Mouse (Mus musculus): ENCODE results near the gene Ganab. TPM values are rescaled to one million over a fixed set of nuclear protein-coding genes. Genes with fewer than 3 reads are reported as not detected.

Ganab gene
- polyA plus RNA-seq (2014; fragmentation: Illumina TruSeq; extraction: RNeasy Lipid Tissue Mini Kit (QIAGEN cat#74804); ENCODE audit: low read depth, low replicate concordance), result 97.8 TPM

DNA sequence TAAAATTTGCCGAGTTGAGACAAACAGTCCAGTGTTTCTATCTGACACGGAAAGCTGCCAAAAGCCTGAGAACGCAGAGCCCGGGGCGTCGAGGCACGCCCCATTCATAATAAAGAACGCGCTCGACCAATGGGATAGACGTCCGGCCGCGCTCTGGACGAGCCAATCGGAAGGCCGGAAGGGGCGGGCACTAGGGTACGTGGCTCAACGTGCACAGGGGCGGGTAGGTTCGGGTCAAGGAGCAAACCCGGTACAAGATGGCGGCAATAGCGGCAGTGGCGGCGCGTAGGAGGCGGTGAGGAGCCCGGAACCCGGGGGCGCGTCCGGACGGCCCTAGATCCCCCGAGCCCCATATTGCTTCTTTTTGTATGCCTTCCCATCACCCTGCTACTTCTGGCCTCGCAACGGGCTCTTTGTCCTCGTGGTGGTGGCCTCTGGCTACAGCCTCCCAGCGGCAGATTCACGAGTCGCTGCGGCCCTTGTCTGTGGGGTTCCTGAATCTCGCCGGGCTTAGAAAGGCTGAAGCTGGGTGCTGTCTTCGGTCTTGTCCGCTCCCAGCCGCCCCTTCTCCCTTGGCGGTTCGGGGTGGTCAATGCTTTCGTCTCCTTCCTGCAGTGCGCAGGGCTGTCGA is at the start of gene Ganab:
Ganab (plus strand) TSS at position 207 of the 631 bp plus-strand sequence.

DNA sequence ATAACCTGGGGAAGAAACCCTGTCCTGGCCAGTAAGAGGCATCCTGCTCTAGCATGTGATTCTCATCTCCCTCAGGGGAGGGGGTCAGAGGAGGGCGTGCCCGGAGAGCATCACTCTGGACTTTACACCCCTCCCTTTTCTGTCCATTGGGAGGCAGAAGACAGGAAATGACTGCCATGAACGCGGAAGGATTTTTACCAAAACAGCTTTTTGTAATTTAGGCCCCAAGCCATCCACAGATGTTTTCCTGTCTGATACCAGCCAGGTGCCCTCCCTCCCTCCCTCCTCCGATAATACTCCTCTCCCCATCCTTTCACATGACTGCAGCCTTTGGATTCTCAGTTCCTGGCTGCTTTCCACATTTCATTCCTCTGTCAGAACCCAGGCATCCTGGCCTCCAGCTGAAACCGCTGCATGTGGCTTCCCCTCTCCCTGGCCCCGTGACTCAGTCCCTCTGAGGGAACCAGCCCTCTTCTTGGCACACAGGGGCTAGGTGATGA is 47.4 kb upstream of the Ganab start, which contains the start of gene Lrrn4cl:
Lrrn4cl (plus strand) TSS at position 367 of the 500 bp plus-strand sequence.

DNA sequence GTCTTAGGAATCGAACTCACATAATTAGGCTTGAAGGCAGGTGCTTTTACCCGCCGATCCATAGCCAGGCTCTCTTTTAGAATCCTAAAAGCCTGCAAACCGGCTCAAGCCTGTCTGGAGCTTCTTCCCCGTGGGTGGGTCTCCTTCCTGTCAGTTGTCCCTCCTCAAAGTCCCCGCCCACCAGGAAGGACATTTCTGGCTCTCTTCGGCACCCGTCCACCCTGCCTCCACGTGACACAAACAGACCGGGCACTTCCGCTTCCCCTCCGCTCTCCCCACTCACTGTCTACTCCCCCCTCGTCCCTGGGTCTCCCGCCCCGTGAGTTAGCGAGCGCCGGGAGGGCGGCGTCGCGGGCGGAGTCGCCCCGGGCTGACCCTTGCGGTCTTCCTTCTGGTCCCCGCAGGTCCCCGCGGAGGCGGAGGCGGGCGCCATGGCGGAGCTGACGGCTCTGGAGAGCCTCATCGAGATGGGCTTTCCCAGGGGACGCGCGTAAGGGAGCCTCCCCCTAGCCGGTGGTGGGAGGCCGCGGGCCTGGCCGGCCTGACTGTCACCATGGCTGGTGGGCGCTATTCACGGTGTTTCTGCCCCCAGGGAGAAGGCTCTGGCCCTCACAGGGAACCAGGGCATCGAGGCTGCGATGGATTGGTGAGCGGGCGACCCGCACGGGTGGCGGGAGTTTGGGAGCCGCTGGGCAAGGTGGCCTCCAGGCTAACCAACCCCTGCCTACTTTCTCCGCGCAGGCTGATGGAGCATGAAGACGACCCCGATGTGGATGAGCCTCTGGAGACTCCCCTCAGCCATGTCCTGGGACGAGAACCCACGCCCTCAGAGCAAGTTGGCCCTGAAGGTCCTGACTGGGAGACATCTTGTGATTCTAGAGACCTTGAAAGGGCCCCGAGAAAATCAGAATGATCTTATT is 26.3 kb upstream of the Ganab start, which contains the start of gene Ubxn1:
Ubxn1 (plus strand) TSS at position 230 of the 920 bp plus-strand sequence.

DNA sequence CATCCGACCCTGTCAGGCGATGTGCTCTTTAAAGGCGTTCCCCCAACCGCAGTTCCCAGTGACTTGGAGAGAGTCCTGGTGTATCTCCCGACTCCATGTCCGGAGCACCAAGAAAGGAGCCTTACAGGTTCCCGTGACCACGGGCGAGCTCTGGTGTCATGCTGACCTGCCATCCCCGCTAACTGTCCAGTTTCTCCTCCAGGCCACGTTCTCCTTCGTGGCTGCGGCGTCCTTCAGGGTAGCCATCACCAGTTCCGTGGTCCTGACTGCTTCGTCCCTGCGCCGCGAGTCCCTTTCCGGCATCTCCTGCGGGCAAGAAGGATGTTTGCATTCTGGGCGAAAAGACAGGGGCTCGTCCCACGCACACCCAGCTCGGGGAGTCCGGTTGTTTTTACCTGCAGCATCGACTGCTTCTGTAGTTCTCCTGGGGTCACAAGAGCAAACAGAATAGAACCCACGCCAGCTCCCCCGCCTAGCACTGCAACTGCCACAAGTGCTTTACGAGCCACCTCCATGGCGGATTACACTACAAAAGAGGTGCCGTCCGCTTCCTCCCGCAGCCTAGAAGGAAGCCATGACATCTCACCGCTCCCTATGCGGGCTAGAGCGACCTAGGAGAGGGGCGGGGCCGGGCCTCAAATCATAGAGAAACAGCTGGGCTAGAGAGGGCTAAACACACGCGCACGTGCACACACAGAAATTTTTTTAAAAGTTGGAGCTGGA is 17.4 kb upstream of the Ganab start, which contains the start of gene Uqcc3:
Uqcc3 (minus strand) TSS at position 613 of the 723 bp plus-strand sequence.

DNA sequence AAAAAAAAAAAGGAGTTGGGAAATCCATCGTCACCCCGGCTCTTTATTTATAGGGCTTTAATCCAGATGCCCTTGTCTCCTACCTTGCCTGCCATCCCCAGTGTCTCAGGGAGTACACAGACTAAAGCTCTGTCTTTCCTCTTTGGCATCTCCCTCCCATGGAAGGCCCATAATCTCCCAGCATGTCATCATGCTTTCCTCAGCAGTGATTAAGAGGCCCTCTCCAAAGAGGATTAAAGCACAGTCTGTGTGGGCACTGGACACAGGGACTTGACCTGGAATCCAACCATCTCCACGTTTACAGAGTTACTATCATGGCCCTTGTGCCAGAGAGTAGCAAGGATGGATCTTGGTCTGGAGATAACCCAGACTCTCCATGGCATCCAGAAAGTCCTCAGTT is 14.3 kb upstream of the Ganab start, which contains the start of the genes Lbhd1 and Gm49403:
Lbhd1 (plus strand) TSS at position 117 of the 400 bp plus-strand sequence.
Gm49403 (plus strand) TSS at position 315 of the 400 bp plus-strand sequence.

DNA sequence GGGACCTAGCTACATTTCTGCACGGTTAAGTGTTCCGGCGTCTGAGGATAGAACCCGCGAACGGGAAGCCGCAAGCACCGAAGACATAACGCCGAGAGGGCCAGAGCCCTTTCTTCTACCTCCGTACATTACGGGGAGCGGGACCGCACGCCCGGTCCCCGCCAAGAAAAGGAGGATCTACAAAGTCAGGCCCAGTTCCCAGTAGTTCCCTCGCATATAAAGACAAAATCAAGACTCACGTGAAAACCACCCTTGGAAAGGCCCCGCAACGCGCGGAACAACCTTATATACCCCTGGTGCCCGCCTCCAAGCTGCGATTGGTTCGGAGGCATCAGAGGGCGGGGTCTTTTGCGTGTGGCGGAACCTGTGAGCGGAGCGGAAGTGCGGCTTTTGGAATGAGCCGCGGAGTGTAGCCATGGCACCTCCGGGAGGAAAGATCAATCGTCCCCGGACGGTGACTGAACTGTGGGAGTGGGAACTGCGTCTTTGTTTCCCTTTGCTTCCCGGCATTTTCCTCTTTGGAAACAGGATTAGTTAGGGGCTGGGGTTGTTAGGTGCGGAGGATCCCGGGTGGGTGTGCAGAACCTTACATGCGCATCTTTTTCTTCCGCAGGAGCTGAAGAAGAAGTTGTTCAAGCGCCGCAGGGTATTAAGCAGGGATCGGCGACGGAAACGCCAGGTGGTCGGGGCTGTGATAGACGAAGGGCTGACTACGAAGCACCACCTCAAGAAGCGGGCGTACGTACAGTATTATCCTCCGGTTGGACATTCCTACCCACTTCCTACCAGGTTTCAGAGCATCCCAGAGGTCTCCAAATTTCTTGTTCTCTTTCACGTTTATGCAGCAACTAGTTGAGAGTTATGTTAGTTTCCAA is 9.1 kb upstream of the Ganab start, which contains the start of the genes 1810009A15Rik and Gm49416:
1810009A15Rik (plus strand) TSS at position 343 of the 875 bp plus-strand sequence.
Gm49416 (plus strand) TSS at position 416 of the 875 bp plus-strand sequence.

DNA sequence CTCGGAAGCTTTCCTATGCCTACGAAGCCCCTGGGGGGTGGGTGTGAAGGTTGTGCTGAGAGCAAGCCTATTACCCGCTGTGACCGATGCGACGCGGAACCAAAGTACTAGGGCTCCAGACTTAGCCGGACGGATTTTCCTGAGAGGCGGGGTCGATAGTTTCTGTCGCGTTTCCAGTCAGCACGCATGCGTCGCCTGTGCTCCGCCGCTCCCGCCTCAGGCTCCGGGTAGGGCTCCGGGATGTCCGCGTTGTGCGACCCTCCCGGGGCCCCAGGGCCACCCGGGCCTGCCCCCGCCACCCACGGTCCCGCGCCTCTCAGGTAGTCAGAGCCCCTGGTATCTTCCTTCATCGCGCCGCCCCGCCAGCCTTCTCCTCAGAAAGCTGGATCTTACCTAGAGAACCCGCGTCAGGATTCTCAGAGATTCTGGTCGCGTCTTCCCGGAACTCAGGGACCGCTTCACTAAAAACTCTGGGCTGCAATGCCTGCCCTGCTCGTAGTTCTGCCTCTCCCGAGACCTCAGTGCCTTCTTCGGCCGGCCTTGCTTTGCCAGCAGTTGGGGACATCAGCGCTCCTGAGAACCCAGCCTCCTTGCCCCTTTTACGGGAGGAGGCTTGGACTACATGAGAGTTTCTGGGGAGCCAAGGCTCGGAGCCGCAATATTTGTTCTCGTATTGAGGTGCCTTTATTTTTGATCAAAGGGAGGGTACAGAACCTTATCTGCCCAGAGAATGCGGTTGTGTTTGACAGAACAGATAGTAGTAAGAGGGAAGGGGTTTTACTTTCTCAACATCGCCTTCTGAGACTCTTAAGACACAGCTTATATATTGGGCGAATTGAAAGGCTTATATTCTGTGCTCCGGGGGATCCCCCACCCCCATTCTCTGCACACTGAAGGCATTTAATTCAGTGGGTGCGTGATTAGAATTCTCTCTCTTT is 4.8 kb upstream of the Ganab start, which contains the start of gene Ints5:
Ints5 (plus strand) TSS at position 177 of the 938 bp plus-strand sequence.

DNA sequence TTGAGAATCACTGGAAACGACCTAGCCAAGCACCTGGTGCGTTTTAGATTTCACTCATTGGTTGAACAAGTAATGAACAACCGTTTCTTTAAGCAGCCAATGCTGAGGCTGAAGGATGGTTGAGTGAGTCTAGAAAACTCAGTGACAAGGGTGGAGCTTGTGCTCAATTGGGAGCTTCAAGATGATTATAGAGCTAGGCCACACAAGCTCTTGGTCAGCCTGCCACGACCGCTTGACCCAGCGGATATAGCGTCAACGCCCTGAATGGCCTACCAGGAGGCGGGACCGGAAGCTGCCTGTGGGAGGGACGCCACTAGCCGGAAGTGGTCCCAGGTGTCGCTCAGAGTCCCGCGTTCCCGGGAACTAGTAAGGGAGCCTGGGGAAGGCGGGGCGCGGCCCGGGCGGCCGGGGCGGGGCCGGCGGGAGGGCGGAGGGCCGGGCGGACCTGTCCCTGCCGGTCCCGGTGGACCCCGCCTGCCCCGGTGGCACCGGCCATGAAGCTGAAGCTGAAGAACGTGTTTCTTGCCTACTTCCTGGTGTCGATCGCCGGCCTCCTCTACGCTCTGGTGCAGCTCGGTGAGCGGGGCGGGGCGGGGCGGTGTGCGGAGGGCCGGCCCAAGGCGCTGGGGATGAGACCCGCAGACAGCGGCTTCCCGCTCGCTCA is 22.3 kb downstream of the Ganab start, which contains the start of gene B3gat3:
B3gat3 (plus strand) TSS at position 302 of the 664 bp plus-strand sequence.

DNA sequence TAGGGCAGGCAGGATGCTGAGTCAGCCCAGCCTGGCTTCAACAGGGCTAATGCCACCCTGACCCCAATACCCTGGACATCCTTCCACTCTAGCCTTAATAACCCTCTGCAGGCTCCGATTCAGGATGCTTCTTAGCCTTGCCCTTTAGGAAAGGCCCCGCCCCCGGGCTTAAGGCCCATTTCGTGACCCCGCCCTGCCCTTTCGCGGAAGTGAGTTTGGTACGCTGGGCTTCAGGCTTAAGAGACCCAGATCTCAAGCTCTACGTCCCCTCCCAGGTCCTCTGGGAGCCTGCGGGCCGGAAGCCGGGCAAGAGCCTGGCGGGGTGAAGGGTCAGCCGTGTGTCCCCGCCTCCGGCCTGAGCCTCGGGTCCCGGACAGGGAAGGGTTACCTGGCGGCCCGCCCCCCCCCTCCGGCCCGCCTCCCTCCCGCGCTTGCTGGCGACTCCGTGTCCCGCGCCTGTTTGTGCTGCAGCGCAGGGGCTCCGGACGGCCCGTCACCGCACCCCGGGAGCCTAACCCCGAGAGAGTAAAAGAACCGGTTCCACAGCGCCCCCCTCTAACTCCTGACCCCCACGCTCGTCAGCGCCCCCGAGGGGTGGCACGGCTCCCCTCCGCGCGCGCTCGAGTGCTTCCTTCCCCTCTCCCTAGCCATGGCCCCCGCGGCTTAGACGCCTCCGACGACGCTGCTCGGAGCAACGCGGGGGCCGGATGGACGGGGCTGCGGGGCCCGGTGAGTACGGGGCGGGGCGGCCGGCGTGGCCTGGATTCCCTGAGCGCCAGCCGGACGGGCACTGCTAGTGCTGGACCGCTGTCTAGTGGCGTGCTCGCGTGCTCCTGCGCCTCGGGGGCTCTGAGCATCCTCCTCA is 31.6 kb downstream of the Ganab start, which contains the start of the genes Rom1 and Eml3:
Rom1 (minus strand) TSS at position 133 of the 865 bp plus-strand sequence.
Eml3 (plus strand) TSS at position 329 of the 865 bp plus-strand sequence.

DNA sequence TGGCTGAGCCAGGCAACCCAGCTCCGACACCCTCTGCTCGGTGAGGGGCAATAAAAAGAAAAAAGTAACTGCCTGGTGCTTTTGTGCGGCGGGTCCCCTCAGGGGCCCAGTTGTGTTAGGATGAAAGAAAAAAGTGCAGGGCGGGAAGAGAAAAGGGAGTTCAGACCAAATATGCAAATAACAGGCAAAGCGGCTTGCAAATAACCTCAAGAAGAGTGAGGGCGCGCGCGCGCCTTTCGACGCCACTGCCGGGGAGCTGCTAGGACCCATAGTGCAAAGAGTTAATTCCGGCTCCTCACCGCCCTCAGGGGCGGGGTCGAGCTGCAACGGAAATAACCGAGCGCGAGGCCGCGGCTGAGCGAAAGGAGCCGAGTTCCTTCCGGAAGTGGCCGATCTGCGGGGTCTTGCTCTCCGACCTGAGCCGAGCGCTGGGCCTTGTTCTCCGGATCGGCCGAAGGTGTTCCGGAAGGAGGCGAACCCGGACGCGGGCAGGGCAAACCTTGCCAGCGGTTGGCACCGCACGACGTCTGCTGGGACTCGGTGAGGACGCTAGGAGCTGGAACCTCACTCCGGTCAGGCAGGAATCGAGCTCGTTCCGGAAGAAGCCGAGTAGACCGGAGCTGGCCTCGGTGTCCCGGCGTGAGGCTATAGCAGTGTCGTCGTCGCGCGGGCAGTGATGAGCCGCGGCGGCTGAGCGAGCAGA is 43.8 kb downstream of the Ganab start, which contains the start of gene Mta2:
Mta2 (plus strand) TSS at position 361 of the 703 bp plus-strand sequence.

DNA sequence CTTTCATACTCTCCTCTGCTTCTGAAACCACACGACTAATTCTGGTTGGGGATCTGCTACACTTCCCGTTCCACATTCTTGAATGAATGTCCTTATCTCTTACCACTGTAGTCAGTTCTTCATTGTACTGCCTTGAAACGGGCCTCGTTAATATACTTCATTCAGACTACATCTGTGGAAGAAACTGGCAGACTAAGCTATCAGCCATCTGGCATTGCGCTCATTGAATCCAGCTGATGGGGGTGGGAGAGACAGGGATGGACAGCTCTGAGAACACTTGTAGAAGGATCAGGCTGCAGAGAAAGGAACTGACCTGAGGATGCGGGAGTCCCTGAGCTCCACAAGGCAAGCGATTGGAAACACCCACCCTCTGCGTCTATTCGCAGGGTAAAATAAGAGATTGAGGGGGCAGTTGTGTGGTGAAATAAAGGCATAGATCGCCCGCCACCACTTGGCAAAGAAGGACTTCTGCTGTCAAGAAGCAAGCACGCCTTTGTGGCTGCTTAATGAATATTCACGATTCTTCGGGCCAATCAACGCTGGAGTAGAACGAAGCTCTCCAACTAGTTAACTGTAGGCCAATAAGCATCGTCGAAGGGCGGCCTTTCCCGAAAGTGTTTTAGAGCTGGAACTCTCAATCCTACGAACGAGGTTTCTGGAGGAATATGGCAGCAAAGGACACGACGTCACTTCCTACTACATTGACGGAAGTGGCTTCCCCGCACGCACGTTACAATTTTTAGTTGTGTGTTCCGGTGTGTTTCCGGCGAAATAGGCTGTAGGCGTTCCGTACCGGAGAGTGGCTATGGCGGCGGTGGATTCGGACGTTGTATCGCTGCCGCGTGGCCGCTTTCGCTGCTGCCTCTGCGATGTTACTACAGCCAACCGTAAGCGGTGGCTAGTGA is 55.5 kb downstream of the Ganab start, which contains the start of gene Tut1:
Tut1 (plus strand) TSS at position 713 of the 905 bp plus-strand sequence.

All from adrenal gland, adult 10 weeks (tissue).